Mouse (Mus musculus): ENCODE data around the gene Dtx4.

DNA sequence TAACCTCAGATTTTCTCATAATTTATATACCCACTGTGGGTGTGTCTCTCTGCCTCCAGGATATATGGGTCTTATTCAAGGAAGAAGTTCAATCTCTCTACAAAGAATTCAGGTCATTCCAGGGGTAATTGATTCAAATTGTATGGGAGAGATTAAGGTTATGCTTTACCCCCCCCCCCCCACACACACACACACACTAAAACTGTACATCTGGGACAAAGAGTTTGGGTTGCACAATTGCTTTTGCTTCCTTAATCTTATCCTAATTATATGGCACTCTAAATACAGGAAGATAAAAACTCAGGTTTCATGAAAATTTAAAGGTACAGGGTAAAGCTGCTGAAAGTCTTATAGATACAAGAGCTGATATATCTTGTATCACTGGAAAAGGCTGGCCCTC is 35.9 kb upstream of the Dtx4 start:
- no peak for TF ChIP-seq CTCF (IDR thresholded peaks at IDR 0.05; ENCODE audit: low read depth)
- no peak for TF ChIP-seq EP300 (IDR thresholded peaks at IDR 0.05; ENCODE audit: low read depth)
